Mouse (Mus musculus): Measurements from ENCODE around the gene Tppp2. TPM values are rescaled to one million over a fixed set of nuclear protein-coding genes. Genes with fewer than 3 reads are reported as not detected.
"Not testable (repeated sequence)": the region's sequence is repeated elsewhere in the genome, so short reads cannot be mapped to it uniquely, and the experiment has no call there.

Gene Tppp2
- total RNA-seq, 2 experiments from 2014 or later: not detected

DNA sequence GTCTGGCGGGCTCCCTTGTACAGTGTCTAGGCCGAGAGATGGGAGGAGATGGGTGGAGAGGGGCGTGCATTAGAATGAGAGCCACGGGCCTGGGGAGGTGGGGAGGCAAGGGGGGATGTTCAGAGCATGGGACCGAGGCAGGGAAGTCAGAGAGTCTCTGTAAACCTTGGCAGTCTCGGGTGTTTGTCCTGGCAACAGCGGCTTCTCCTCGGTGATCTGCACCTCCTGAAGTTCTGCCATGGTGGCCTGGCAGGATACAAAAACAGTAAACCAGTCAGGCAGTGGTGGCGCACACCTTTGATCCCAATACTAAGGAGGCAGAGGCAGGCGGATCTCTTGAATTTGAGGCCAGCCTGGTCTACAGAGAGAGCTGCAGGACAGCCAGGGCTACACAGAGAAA lies 6.9 kb upstream of the Tppp2 start:
- no peak for DNase-seq (ENCODE audit: low spot score in 2 of 2)

DNA sequence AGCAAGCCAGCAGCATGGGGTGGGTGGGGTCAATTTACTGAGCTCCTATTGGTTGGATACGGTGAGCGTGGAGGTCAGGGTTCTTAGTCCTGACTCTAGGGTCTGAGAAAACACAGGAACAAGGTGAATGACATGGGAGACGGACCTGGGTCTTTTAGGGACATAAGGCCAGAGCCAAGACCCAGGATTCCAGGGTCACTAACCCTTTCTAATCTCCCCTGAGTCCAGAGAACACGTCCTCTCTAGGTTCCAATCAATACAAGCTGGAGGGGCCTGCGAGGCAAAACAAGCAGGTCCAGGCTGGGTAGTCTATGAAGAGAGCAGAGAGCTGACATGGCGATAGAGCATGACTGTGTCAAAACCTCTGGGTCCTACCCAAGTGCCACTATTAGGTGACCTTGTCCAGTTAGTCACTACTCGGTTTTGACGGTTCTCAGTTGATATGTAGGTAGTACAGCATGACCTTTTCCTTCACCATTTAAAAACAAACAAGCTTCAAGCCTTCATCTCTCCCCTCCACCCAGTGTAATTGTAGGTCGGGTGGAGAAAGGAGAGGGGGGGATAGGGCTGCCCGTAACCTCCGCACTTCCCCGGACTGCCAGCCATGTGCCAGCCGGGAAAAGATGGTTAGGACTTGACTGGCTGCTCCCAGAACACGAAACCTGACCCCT lies 5.7 kb upstream of the Tppp2 start:
- DNase-seq (ENCODE audit: low spot score in 2 of 2): no peak

DNA sequence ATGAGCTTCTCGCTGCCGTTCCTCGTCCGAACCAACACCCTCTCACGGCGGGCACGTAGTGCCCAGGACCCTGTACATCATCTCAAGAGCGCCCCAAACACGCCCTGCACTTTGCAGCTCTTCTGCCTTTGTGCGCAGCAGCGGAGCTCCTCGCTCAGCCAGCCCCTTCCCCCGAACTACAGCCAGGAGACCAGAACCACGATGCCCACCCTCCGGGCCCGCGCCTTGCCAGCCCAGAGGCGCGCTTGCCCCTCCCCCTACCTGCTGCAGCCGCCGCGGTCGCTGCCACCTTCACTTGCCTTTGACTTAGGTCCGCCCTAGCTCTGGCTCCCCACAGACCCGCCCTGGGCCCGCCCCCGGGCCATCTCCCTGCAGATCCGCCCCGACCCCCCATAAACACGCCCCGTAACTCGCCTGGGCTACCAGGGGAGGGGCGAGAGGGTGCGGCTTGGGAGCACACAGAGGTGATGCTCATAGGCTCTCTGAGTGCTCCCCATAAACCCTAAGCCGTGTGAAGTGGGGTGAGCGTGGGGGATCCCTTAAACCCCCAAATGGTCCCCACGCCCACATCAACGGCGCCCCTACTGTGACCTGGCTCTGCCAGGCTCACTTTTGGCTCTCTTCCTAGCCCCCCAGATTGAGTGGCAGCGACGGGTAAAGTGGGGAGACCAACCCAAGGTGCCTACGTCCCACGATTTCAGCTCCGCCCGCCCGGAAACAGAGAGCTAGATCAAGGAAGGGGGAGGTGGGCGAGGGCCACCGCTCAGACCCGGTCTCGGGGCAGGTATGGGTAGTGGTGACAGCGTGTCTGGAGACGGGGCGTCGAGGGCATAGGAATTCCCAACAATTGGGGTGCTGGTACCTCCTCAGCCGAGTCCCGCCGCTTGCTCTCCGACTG lies 4.9 kb upstream of the Tppp2 start:
- peak; percentile 49 to 76 for DNase-seq (ENCODE audit: low spot score in 2 of 2)

DNA sequence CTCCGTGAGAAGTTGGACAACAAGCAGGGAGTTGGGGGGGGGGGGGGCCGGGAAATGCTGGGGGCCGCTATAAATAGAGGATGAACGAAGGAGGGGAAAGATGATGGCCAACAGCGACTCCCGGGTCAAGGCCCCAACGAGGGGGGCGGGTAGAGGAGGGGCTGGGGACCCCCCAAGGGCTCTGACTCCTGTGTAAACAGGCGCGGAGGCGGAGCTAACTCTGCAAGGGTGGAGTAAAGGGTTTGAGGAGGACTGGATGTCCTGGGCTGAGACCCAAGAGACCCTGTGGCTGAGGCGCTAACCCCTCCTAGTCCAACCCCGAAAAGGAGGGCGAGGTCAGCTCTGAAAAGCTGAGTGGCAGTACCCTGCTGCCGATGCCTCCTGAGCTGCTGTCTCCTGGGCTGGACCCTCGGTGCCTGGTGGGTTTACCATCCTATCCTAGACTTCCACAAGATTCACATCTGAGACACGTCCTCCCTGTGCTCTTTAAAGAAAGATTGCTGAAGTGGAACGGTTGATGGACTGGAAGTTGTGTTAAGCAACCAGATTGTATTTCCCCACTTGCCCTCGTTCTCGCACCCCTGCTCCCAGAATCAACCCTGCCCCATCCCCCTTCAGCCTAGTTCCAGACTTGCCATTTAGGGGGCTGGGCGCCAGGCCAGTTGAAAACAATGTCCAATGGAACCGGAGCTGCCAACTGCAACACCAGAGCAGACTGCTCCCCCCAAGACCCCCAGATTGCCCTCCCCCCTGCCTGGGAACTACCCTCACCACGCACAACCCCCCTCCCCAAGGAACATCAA lies 4.1 kb upstream of the Tppp2 start, which contains the start of gene Ndrg2:
Gene Ndrg2, minus strand, starts transcription at position 199 of the 803 bp plus-strand sequence.
- DNase-seq (ENCODE audit: low spot score in 2 of 2): peak; percentile 71 to 91

DNA sequence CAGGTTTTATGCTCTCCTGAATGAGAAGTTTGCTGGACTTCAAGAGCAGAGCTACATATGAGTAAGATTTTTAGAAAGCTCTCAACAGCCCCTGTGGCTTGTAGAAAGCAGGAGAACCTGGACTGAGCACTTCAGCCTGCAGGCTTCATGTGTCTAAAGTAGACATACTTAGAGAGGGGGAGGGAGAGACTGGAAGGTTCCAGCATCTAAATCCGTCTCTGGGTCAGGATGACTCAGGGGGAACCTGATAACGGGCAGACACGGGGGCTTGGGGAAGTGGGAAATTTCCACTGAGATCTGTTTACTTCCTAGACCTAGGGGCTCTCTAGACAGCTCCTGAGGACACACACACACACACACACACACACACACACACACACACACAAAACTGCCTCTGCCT lies 3.2 kb upstream of the Tppp2 start:
- DNase-seq (ENCODE audit: low spot score in 2 of 2): no peak

DNA sequence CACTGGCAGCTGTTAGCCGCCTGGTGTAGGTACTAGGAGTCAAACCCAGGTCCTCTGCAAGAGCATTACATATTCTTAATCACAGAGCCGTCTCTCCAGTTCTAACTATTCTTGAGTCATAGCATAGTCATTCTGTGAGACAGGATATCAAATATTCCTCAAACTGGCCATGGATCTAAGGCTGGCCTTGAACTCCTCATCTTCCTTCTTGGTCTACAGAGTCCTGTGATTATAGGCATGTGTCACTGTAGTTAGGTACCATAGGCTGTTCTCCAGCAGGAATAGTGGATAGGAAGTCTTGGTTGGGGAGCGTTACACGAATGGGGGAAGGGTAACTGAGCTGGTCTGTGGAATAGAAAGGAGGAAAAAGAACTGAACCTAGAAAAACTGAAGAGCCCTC lies 1.7 kb upstream of the Tppp2 start:
- DNase-seq (ENCODE audit: low spot score in 2 of 2): no peak

DNA sequence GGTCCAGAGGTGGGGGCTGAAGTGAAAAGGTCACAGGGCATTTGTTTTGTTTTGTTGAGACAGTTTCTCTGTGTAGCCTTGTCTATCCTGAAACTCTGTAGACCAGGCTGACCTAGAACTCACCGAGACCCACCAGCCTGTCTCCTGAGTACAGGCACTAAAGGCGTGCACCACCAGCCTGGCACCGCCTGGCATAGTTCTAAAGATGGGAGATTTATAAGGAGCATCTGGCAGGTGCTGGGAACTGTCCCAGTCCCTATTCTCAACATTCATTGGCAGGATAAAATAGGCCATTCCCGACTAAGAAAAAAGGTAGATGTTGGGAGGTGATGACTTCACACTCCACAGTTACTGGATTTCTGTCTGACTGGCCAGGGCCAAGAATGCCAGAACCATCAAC lies 741 bp downstream of the Tppp2 start:
- no peak for DNase-seq (ENCODE audit: low spot score in 2 of 2)

DNA sequence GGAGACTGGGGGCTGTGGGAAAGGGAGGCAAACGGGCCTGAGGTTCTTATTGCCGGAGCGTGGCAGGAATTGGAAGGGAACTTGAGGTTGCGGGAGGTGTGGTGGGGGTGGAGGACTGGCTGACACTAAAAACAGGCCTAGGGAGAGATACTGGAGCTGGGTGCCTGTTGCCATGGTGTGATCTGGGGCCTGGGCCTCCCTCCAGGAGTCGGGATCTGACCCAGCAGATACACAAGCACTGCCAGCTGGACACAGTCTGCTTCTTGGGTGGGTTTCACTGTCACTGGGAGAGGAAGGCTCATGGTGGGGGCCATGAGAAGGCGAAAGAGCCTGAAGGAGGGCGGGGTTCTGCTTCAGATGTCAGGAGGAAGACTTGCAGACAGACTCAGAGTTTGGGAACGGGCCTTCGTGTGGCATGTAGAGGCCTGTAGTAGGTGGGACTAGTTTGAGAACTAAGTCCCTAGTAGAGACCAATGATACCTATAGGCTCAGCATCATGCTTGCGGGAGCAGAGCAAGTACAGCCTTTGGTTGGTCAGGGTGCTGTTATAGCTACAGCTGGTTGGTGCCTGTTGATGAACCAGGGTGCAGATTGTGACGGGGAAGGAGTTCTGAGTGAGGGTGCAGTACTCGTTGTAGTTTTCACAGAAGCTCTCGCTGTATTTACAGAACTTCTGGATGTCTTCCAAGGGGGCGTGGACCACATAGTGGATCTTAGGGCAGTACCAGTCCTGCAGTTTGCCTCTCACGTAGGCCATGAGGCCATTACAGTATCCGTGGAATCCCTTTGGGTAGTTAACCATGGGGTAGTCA lies 3.7 kb downstream of the Tppp2 start:
- DNase-seq (ENCODE audit: low spot score in 2 of 2): peak; percentile 48 to 81

DNA sequence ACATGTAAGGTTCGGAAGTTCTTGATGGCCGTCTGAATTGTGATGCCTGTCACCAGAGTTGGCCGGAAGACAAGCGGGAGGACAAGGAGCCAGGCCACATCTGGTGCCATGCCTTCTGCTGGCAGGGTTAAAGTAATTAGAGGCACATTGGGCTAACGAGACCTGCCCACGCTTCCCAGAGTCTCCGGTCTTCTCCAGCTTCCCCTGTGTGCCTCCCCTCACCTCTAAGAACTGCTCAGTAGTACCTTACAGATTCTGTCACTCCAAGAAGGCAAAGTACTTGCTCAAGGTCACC lies 4.3 kb downstream of the Tppp2 start, which contains the start of gene Rnase13:
Gene Rnase13, minus strand, starts transcription at position 203 of the 295 bp plus-strand sequence.
- DNase-seq (ENCODE audit: low spot score in 2 of 2): no peak

DNA sequence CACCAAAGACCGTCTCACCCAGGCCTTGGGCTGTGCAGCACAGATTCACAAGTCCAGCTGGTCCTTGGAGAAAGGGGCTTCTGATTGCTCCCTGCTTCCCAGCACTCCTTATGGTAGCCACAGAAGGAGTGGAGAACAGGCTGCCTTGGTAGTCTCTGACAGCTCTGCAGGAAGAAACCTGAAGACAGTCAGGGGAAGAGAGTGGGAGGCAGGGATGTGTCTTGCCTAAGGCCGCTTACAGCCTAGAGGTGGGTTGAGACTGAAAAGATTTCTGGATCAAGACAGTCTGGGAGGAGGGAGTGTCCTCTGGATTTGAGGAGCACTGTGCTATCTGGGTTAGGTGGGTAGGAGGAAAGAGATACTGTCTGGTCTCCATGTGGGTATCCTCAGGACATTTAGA lies 4.7 kb downstream of the Tppp2 start:
- no peak for DNase-seq (ENCODE audit: low spot score in 2 of 2)

DNA sequence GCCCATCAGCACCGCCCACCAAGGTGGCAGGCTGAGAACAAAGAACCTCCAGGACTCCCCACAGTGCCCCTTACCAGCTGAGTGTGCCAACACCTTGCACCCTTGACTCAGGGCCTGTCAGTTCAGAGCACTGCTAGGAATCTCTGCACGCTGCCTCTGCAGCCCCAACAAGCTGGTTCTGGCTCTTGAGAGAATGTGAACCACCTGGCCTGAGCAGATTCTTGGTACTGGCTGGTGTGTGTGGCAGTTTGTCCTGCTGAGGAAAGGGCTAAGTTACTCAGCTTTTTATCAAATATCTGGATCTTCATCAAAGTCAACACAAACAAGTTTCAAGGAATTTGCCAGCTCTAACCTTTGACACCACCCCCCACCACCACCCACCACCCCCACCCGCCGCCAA lies 5.3 kb downstream of the Tppp2 start:
- no peak for DNase-seq (ENCODE audit: low spot score in 2 of 2)

DNA sequence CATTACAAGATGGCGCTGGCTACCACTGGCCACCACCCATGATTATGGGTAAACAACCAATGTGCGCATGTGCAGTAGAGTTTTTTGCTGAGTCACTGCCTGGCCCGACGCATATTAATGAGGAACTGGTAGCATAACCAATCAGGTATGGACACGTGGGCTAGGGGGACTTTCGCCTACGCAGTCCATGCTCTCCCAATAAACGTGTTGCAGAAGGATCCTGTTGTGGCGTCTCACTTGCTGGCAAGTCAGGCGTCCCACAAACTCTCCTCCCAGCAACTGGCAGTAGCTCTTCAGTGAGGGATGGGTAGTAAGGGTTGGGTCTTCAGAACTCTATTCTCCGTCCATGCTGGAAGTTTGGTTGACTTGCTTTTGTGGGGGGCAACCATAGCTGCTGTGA lies 8.7 kb downstream of the Tppp2 start:
- not testable (repeated sequence) for DNase-seq (ENCODE audit: low spot score in 2 of 2)

DNA sequence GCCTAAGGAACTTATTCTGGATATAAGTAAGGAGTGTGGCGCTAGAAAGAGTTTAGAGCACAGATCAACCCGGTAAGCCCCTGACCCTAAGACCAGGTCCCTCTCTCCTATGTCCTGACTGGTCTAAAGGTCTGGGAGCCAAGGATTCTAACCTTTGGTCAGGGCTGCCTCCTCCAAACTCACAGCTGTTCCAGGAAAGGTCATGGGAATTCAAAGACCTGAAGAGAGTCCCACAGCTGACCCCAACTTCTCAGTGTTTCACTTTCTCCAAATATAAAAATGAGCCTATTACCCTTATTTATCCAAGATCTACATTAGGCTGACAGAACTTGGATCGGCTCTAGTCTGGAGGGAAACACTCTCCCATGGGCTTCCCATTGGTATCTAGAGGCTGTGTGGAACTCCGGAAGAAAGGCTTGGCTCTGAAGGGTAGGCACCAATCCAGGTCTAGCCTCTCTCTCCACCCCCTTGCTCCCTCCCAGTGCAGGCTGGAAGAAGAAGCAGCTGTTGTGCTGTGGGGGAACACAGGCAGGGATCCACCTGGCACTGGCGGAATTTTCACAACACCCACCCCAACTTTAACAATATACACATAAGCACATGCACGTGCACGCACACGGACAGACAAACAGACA lies 11.2 kb downstream of the Tppp2 start:
- DNase-seq (ENCODE audit: low spot score in 2 of 2): peak; percentile 47 to 78

DNA sequence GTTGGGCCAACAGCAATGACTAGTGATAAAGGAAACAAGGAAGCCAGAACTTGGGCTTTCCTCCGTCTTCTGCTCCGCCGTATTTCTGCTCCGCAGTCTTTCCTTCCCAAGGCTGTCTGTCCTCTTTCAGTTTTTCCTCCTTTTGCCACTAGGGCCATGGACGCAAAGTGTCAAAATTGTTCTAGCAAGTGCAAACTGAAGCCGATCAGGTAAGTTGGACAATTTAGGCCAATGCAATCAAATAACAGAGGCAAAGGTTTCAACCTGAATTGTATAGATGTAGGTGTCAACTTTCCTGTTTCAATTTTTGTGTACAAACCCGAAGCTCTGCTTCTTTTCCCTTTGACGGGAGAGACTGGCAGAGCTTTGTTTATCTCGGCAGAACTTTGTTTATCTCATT lies 11.7 kb downstream of the Tppp2 start:
- DNase-seq (ENCODE audit: low spot score in 2 of 2): no peak

DNA sequence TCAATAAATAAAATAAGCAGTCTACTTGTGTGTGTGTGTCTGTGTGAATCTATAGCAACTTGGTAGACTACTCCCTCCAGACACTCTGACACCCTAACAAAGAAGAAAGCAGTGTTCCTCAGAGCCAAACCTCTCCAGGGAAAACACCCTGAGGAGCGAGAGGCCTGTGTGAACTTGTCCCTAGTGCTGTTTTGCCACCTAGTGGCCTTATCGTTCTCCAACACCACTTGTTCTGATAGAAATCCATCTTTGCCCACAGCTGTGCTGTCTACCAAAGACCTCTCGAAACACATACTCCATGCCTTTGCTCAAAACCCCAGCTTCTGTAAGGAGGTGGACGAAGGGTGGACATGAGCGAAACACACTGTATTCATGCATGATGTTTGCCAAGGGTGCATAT lies 12.6 kb downstream of the Tppp2 start:
- peak; percentile 59 to 86 for DNase-seq (ENCODE audit: low spot score in 2 of 2)

DNA sequence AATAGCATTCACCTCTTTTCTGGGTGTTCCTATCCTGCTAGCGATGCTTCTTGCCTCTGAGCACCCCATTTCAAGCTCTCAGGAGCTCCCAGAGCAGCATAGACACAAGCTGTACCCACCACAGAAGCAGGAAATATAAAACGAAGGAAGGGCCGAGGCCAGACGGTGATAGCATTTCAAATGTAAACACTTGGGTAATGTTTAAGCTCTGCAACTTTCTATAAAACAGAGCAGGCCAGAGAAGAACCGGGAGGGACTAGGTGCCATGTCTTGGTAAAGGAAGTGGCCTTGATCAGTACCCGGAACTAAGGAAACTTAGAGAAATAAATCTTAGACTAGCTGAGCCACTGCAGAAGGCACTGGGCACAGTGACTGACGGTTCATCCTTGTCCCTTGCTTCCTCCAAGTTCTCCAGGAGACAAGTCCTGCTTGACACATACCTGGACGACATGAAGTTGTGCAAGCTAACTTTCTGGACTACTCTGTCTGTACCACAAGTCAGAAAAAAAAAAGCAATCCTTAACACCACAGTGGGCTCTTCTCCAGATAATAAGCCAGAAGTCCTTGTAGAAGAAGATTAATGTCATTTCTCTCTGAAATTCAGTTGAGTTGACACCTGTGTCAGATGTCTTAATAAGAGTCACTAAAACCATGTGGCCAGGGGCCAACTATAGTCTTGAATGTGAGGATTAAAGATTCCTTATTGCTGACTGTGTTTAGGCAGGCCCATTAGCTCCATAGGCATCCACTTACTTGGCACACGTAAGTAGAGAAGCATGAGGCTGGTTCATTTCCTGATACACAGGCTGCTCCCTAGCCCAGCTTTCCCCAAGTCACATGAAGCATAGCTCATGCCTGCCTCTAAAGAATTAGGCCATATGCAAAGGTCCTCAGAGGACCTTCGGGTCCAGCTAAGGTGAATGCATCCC lies 14.1 kb downstream of the Tppp2 start:
- DNase-seq (ENCODE audit: low spot score in 2 of 2): no peak

DNA sequence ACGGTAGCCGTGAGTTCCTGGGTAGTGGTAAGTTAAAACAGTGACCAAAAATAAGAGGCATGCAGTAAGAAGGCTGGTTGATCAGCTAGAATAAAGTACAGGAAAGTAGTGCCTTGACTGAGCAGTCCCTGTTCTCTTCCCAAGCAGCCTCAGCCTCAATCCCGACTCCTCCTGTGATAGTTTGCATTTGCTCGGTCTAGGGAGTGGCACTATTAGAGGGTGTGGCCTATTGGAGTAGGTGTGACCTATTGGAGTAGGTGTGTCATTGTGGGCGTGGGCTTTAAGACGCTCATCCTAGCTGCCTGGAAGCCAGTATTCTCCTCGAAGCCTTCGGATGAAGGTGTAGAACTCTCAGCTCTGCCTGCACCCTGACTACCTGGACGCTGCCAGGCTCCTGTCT lies 20.8 kb downstream of the Tppp2 start:
- DNase-seq (ENCODE audit: low spot score in 2 of 2): no peak

DNA sequence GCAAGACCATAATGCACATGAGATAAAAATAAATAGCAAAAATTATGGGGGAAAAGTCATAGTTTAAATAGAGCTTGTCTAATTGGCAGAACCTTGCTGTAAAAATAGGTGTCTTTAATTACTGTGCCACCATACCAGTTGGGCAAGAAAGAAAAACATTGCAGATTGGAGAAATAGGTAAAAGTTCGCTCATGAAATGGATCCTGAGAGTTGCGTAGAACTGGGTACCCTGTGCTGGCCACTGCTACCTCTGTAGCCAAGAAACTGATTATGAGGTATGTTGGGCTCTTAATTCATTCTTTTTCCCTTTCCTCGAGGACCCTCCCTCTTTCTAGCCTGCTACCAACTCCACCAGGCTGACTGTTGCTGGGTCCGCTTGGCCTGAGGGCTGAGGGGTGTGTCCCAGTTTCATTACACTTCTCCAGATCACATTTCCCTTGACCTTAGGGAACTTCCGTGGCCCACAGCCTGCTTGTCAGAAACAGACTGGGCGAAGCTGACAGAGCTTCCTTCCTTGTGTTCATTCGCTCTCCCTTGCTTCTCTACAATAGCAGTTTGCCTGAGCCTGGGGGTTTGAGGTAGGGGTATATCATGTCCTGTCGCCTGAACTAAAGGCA lies 22.8 kb downstream of the Tppp2 start:
- DNase-seq (ENCODE audit: low spot score in 2 of 2): no peak

DNA sequence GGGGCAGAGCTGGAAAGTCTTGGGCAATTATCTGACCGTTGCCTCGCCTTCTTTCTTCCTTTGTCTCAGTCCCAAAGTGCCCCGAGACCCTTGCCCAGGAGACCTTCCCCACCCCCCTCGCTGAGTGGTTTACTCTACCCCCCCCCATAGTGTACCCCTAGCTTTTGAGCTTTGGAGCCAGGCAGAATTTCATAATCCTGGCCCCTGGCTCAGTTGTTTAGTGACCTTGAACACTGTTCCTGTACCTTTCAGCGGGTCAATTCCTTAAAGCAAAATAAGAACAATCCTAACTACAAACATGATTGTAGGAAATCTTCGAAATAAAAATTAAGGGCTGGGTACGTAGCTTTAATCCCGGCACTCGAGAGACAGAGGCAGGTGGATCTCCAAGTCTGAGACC lies 23.4 kb downstream of the Tppp2 start:
- DNase-seq (ENCODE audit: low spot score in 2 of 2): no peak

All from layer of hippocampus, postnatal 14 days (tissue).